Mouse (Mus musculus) CH12.LX (cell line): Measurements from ENCODE around the gene Pycr2. TPM values are rescaled to one million over a fixed set of nuclear protein-coding genes. Genes with fewer than 3 reads are reported as not detected.
A peak's percentile ranks its signal among the peaks of the same experiment; 100 is the strongest.

ENCODE experiments used
- DNase-seq: peaks from one replicate; pipeline ENCODE4 v3.0.0-alpha.2; 2013; ENCODE audit errors: extremely low read depth
- H3K27ac ChIP-seq: 2 replicates; pipeline ENCODE4 v1.5.1; 2012; ENCODE audit warnings: low read depth, mild to moderate bottlenecking, control low read depth, moderate library complexity; ENCODE audit not compliant: insufficient read depth
- H3K27me3 ChIP-seq: replicated peaks from 2 replicates; pipeline ENCODE3; 2012; ENCODE audit warnings: inconsistent platforms
- H3K36me3 ChIP-seq, 2 experiments: replicated peaks in 1 of 2; 2 replicates each; pipeline versions ENCODE3 to v1.6.1; 2012; ENCODE audit warnings: inconsistent platforms in 1 of 2, low read length in 1 of 2, mild to moderate bottlenecking in 1 of 2, mixed read lengths in 1 of 2, moderate library complexity in 1 of 2; ENCODE audit not compliant: control insufficient read depth in 1 of 2, insufficient read depth in 1 of 2
- H3K4me1 ChIP-seq, 2 experiments: 2 replicates each; pipeline ENCODE4 v1.6.1; 2012; ENCODE audit warnings: inconsistent platforms in 1 of 2, moderate library complexity in 1 of 2; ENCODE audit not compliant: insufficient read depth in 2 of 2, control insufficient read depth in 1 of 2
- H3K4me2 ChIP-seq: 2 replicates; pipeline ENCODE4 v1.6.1; 2012; ENCODE audit warnings: low read depth, mild to moderate bottlenecking, control low read depth; ENCODE audit not compliant: poor library complexity, insufficient read depth, severe bottlenecking
- H3K4me3 ChIP-seq, 3 experiments: fragments of 150-350 bp in 1 of 3; sonication (generic) in 1 of 3; replicated peaks in 1 of 3; 2 replicates each; pipeline versions ENCODE3 to v1.5.1; 2011 to 2012; ENCODE audit warnings: low read depth in 2 of 3, low read length in 2 of 3, mild to moderate bottlenecking in 2 of 3, moderate library complexity in 2 of 3, control low read depth in 1 of 3, improper control_type of control experiment in 1 of 3, inconsistent platforms in 1 of 3, mixed read lengths in 1 of 3; ENCODE audit not compliant: poor library complexity in 1 of 3
- H3K79me2 ChIP-seq: replicated peaks from 2 replicates; pipeline ENCODE4 v1.6.1; 2012; ENCODE audit warnings: mild to moderate bottlenecking, moderate library complexity; ENCODE audit not compliant: control insufficient read depth, poor library complexity, insufficient read depth, severe bottlenecking; ENCODE audit errors: extremely low read depth
- H3K9ac ChIP-seq: 2 replicates; pipeline ENCODE4 v1.6.1; 2012; ENCODE audit warnings: low read depth, mild to moderate bottlenecking, control low read depth, moderate library complexity; ENCODE audit not compliant: insufficient read depth
- H3K9me3 ChIP-seq: replicated peaks from 2 replicates; pipeline ENCODE3; 2012; ENCODE audit warnings: low read length, inconsistent platforms, mixed read lengths
- BHLHE40 ChIP-seq: IDR thresholded peaks from 2 replicates; pipeline ENCODE4 v1.6.1; 2011; ENCODE audit warnings: mild to moderate bottlenecking, low read depth, low read length, improper control_type of control experiment
- CHD1 ChIP-seq: IDR thresholded peaks from 2 replicates; pipeline ENCODE4 v1.6.1; 2012; ENCODE audit warnings: low read depth, low read length, improper control_type of control experiment, inconsistent platforms
- CHD2 ChIP-seq: IDR thresholded peaks from 2 replicates; pipeline ENCODE4 v1.6.1; 2011; ENCODE audit warnings: low read length, improper control_type of control experiment
- ELF1 ChIP-seq: IDR thresholded peaks from 2 replicates; pipeline ENCODE4 v1.6.1; 2014; ENCODE audit warnings: low read depth, mild to moderate bottlenecking, inconsistent platforms, low read length, improper control_type of control experiment
- EP300 ChIP-seq: IDR thresholded peaks from 2 replicates; pipeline ENCODE4 v1.6.1; 2011; ENCODE audit warnings: low read length, improper control_type of control experiment
- ETS1 ChIP-seq: conservative IDR thresholded peaks from 2 replicates; pipeline ENCODE4 v1.6.1; 2012; ENCODE audit warnings: low read depth, mild to moderate bottlenecking, inconsistent platforms, low read length, improper control_type of control experiment, moderate library complexity
- GABPA ChIP-seq: IDR thresholded peaks from 2 replicates; pipeline ENCODE4 v1.6.1; 2012; ENCODE audit warnings: low read depth, low read length, improper control_type of control experiment, inconsistent platforms; ENCODE audit not compliant: insufficient replicate concordance
- HCFC1 ChIP-seq: IDR thresholded peaks from 2 replicates; pipeline ENCODE4 v1.6.1; 2012; ENCODE audit warnings: low read depth, mild to moderate bottlenecking, inconsistent platforms, low read length, improper control_type of control experiment
- IRF4 ChIP-seq: IDR thresholded peaks from 2 replicates; pipeline ENCODE4 v1.6.1; 2014; ENCODE audit warnings: low read depth, mild to moderate bottlenecking, inconsistent platforms, low read length, improper control_type of control experiment
- JUN ChIP-seq: IDR thresholded peaks from 2 replicates; pipeline ENCODE4 v1.6.1; 2011; ENCODE audit warnings: low read depth, mild to moderate bottlenecking, low read length, improper control_type of control experiment, moderate library complexity; ENCODE audit not compliant: insufficient read depth
- JUND ChIP-seq: conservative IDR thresholded peaks from 2 replicates; pipeline ENCODE4 v1.6.1; 2011; ENCODE audit warnings: low read depth, low read length, improper control_type of control experiment
- KAT2A ChIP-seq: IDR thresholded peaks from 2 replicates; pipeline ENCODE4 v1.6.1; 2012; ENCODE audit warnings: low read length, improper control_type of control experiment, inconsistent platforms; ENCODE audit not compliant: insufficient replicate concordance
- MAZ ChIP-seq: IDR thresholded peaks from 2 replicates; pipeline ENCODE4 v1.6.1; 2012; ENCODE audit warnings: low read depth, mild to moderate bottlenecking, inconsistent platforms, low read length, improper control_type of control experiment, moderate library complexity
- MEF2A ChIP-seq: IDR thresholded peaks from 2 replicates; pipeline ENCODE4 v1.6.1; 2014; ENCODE audit warnings: low read depth, mild to moderate bottlenecking, inconsistent platforms, low read length, improper control_type of control experiment, borderline replicate concordance
- MXI1 ChIP-seq: IDR thresholded peaks from 2 replicates; pipeline ENCODE4 v1.6.1; 2011; ENCODE audit warnings: mild to moderate bottlenecking, low read depth, low read length, improper control_type of control experiment
- MYC ChIP-seq: IDR thresholded peaks from 2 replicates; pipeline ENCODE4 v1.6.1; 2011; ENCODE audit warnings: low read depth, mild to moderate bottlenecking, improper control_type of control experiment, low read length
- NELFE ChIP-seq: IDR thresholded peaks from 2 replicates; pipeline ENCODE4 v1.6.1; 2011; ENCODE audit warnings: low read depth, low read length, improper control_type of control experiment
- NRF1 ChIP-seq: IDR thresholded peaks from 2 replicates; pipeline ENCODE4 v1.6.1; 2014; ENCODE audit warnings: low read depth, mild to moderate bottlenecking, inconsistent platforms, low read length, improper control_type of control experiment, moderate library complexity
- PAX5 ChIP-seq: IDR thresholded peaks from 2 replicates; pipeline ENCODE4 v1.6.1; 2012; ENCODE audit warnings: low read length, inconsistent platforms, mixed read lengths
- POLR2A ChIP-seq: IDR thresholded peaks from 2 replicates; pipeline ENCODE4 v1.6.1; 2011; ENCODE audit warnings: low read depth, mild to moderate bottlenecking, improper control_type of control experiment, low read length
- POLR2AphosphoS2 ChIP-seq: IDR thresholded peaks from 2 replicates; pipeline ENCODE4 v1.6.1; 2011; ENCODE audit warnings: low read depth, low read length, improper control_type of control experiment
- RAD21 ChIP-seq: IDR thresholded peaks from 2 replicates; pipeline ENCODE4 v1.6.1; 2011; ENCODE audit warnings: low read depth, mild to moderate bottlenecking, low read length, improper control_type of control experiment, moderate library complexity
- RCOR1 ChIP-seq: conservative IDR thresholded peaks from 2 replicates; pipeline ENCODE4 v1.6.1; 2012; ENCODE audit warnings: low read depth, mild to moderate bottlenecking, inconsistent platforms, low read length, improper control_type of control experiment
- SIN3A ChIP-seq: IDR thresholded peaks from 2 replicates; pipeline ENCODE4 v1.6.1; 2012; ENCODE audit warnings: low read length, improper control_type of control experiment, inconsistent platforms
- SMC3 ChIP-seq: IDR thresholded peaks from 2 replicates; pipeline ENCODE4 v1.6.1; 2011; ENCODE audit warnings: low read depth, low read length, improper control_type of control experiment
- TCF12 ChIP-seq: IDR thresholded peaks from 2 replicates; pipeline ENCODE4 v1.6.1; 2014; ENCODE audit warnings: low read depth, mild to moderate bottlenecking, inconsistent platforms, low read length, improper control_type of control experiment
- UBTF ChIP-seq: IDR thresholded peaks from 2 replicates; pipeline ENCODE4 v1.6.1; 2012; ENCODE audit warnings: low read depth, mild to moderate bottlenecking, inconsistent platforms, low read length, improper control_type of control experiment, moderate library complexity
- USF2 ChIP-seq: conservative IDR thresholded peaks from 2 replicates; pipeline ENCODE4 v1.6.1; 2011; ENCODE audit warnings: low read depth, low read length, improper control_type of control experiment
- ZC3H11A ChIP-seq: IDR thresholded peaks from 2 replicates; pipeline ENCODE4 v1.6.1; 2012; ENCODE audit warnings: low read depth, mild to moderate bottlenecking, inconsistent platforms, low read length, improper control_type of control experiment
- ZKSCAN1 ChIP-seq: IDR thresholded peaks from 2 replicates; pipeline ENCODE4 v1.6.1; 2012; ENCODE audit warnings: low read depth, inconsistent platforms, low read length, improper control_type of control experiment, borderline replicate concordance
- ZMIZ1 ChIP-seq: IDR thresholded peaks from 2 replicates; pipeline ENCODE4 v1.6.1; 2012; ENCODE audit warnings: low read depth, mild to moderate bottlenecking, inconsistent platforms, low read length, improper control_type of control experiment
- ZNF384 ChIP-seq: IDR thresholded peaks from 2 replicates; pipeline ENCODE4 v1.6.1; 2012; ENCODE audit warnings: low read depth, low read length, improper control_type of control experiment, inconsistent platforms
- dilution Hi-C: fragments of 300-500 bp; cut with MboI; formaldehyde crosslinking; loops from 2 replicates; pipeline ENCODE4 v1.14.3; 2020; ENCODE audit warnings: low sequenced_read_pairs; ENCODE audit not compliant: extremely low pct_unique_long_range_greater_than_20kb, extremely low pct_ligation_motif_present
- in situ Hi-C: fragments of 300-500 bp; cut with MboI; formaldehyde crosslinking; loops from 3 replicates; pipeline ENCODE4 v1.14.3; 2019; ENCODE audit warnings: low sequenced_read_pairs, low pct_ligation_motif_present, low pct_unique_long_range_greater_than_20kb, mixed read lengths
- polyA plus RNA-seq: library from polyadenylated mRNA; unstranded; fragments of >175 nt; gene quantifications from 2 replicates; pipeline ENCODE4 v1.2.1, GENCODE M21; 2012; ENCODE audit warnings: low read depth; ENCODE audit not compliant: insufficient read length
- total RNA-seq, 2 experiments: library from RNA; depleted of rRNA; stranded (reverse); fragments of 300-350 nt in 1 of 2; fragments of >200 nt in 1 of 2; gene quantifications; 2 replicates each; pipeline ENCODE4 v1.2.3; 2012 to 2014

The Pycr2 gene
- total and polyA plus RNA-seq, 3 experiments: 73.0 to 131 (median 119) TPM

- TF ChIP-seq BHLHE40 (no peak), KAT2A (no peak), IRF4 (no peak), JUND (no peak), MEF2A (no peak), EP300 (no peak), CHD1 (no peak), TCF12 (no peak), ZMIZ1 (no peak), ZC3H11A (no peak), UBTF (no peak), NRF1 (no peak), RCOR1 (no peak), MAZ (no peak), ZKSCAN1 (no peak)
- in situ Hi-C loops (loop anchor here (5.0 kb wide), 1 partner anchor 48 kb away; no protein-coding TSS in a partner anchor), dilution Hi-C loops (no loop called here)
- H3K9ac ChIP-seq: no peak overlapping the region
- H3K79me2 ChIP-seq: no peaks in the 10 kb centered on the region
- no peaks in the 10 kb centered on the region for H3K9me3 ChIP-seq
- H3K27ac ChIP-seq: no peak overlapping the region
- H3K4me1 ChIP-seq: peaks cover 26 to 63% of the 10 kb centered on the region in 2 experiments
- DNase-seq: no peak
- H3K27me3 ChIP-seq: no peaks in the 10 kb centered on the region
- H3K4me2 ChIP-seq: no peak overlapping the region
- H3K4me3 ChIP-seq: no peak overlapping the region
- no peaks in the 10 kb centered on the region for H3K36me3 ChIP-seq
These were observed 20.6 kb downstream of the Pycr2 start for GRCm38 (mm10) chr1:180924737-180925136.

DNA sequence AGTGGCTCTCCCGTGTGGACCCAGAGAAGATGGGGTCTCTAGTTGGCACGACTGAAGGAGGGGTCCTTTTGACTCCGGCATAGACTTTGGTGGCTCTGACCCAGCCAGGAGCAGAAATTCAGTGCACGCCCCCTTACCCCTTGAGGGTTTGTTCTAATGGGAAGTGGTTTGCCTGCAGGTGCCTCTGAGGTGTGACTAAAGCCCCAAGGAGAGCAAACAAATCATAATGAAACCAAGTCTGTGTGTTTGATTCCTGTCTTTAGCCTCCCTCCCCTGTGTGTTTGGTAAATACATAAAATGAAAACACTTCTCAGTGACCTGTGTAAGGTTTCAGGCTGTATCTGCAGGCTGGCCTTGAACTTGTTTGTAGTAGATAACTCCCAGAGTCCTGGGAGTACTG is 22.2 kb downstream of the Pycr2 start:
- H3K9me3 ChIP-seq: no peaks in the 10 kb centered on the region
- H3K79me2 ChIP-seq: no peaks in the 10 kb centered on the region
- DNase-seq: peak; percentile 62
- in situ Hi-C loops (no loop called here), dilution Hi-C loops (no loop called here)
- peaks cover 24 to 58% of the 10 kb centered on the region in 2 experiments for H3K4me1 ChIP-seq
- no peak overlapping the region for H3K9ac ChIP-seq
- no peak overlapping the region for H3K27ac ChIP-seq
- no peaks in the 10 kb centered on the region for H3K27me3 ChIP-seq
- H3K4me2 ChIP-seq: peak overlapping the region; percentile 14; the same call in 1 of the 2 replicates
- H3K36me3 ChIP-seq: no peaks in the 10 kb centered on the region
- H3K4me3 ChIP-seq: no peak overlapping the region
- TF ChIP-seq KAT2A (no peak), JUN (peak; percentile 40; the same call in 1 of the 2 replicates), IRF4 (peak; percentile 90), CHD2 (no peak), ETS1 (peak; percentile 71), NELFE (no peak), POLR2A (no peak), USF2 (no peak), RAD21 (no peak), ZNF384 (no peak), CHD1 (no peak), GABPA (no peak), ZMIZ1 (no peak), MYC (no peak), PAX5 (no peak), SMC3 (no peak), EP300 (peak; percentile 89), BHLHE40 (peak; percentile 97), MXI1 (no peak), SIN3A (0 out of 2 replicates have a peak, but pooled peaks have one; percentile 23), ELF1 (no peak), POLR2AphosphoS2 (no peak), HCFC1 (no peak), NRF1 (no peak), MAZ (peak; percentile 57; the same call in 1 of the 2 replicates), JUND (peak; percentile 80; the same call in 1 of the 2 replicates), ZC3H11A (no peak)
